Mouse (Mus musculus): ENCODE measurements around the gene Tigar. TPM values are rescaled to one million over a fixed set of nuclear protein-coding genes. Genes with fewer than 3 reads are reported as not detected.

Tigar gene
- 1.5 and 1.7 TPM in 2 replicates for polyA plus RNA-seq (2012; rRNA removed)

GRCm38 (mm10) chr6:127109402-127109930 is at the start of gene Tigar:
Gene Tigar (minus strand): TSS chr6:127109557.
- Histone ChIP-seq H3K4me3 (ENCODE audit: extremely low read depth, insufficient read depth, insufficient read length) (peak within 1 kb of the TSS; percentile 68), H3K27ac (ENCODE audit: insufficient read depth, low read length) (no peak within 1 kb of the TSS), H3K36me3 (ENCODE audit: control insufficient read depth, insufficient read depth, low read length) (no peaks in the 10 kb centered on the region), H3K4me1 (ENCODE audit: control insufficient read depth, insufficient read depth, insufficient read length) (peaks cover 3% of the 10 kb centered on the region; the same call in 1 of the 2 replicates), H3K27me3 (ENCODE audit: control insufficient read depth, insufficient read depth, low read length) (no peaks in the 10 kb centered on the region)
- under 1% methylated on average over 37 of the region's 37 CpGs for WGBS
- TF ChIP-seq POLR2A (IDR thresholded peaks at IDR 0.05; ENCODE audit: low read depth, low read length) = peak; percentile 92; the same call in 1 of the 2 replicates
- TF ChIP-seq CTCF (IDR thresholded peaks at IDR 0.05; ENCODE audit: extremely low read depth, insufficient read depth, insufficient read length, insufficient replicate concordance) = no peak
- DNase-seq (ENCODE audit: low read depth in 1 of 2, low spot score in 2 of 2) = peak; percentile 88 to 95

- no peak overlapping the region for H3K27ac ChIP-seq (ENCODE audit: insufficient read depth, low read length)
- no peak overlapping the region for H3K4me3 ChIP-seq (ENCODE audit: extremely low read depth, insufficient read depth, insufficient read length)
- DNase-seq (ENCODE audit: low read depth in 1 of 2, low spot score in 2 of 2) = no peak
- TF ChIP-seq CTCF (IDR thresholded peaks at IDR 0.05; ENCODE audit: extremely low read depth, insufficient read depth, insufficient read length, insufficient replicate concordance) (no peak), POLR2A (IDR thresholded peaks at IDR 0.05; ENCODE audit: low read depth, low read length) (no peak)
- WGBS = 41% methylated on average over 1 of the region's 1 CpGs
- H3K27me3 ChIP-seq (ENCODE audit: control insufficient read depth, insufficient read depth, low read length) = peaks cover 6% of the 10 kb centered on the region; the same call in 1 of the 2 replicates
- H3K4me1 ChIP-seq (ENCODE audit: control insufficient read depth, insufficient read depth, insufficient read length) = peaks cover 7% of the 10 kb centered on the region; the same call in 1 of the 2 replicates
- no peaks in the 10 kb centered on the region for H3K36me3 ChIP-seq (ENCODE audit: control insufficient read depth, insufficient read depth, low read length)
Measured at GRCm38 (mm10) chr6:127157321-127157720, 48.0 kb upstream of the Tigar start.

GRCm38 (mm10) chr6:127155468-127155867 is 46.1 kb upstream of the Tigar start:
- TF ChIP-seq CTCF (IDR thresholded peaks at IDR 0.05; ENCODE audit: extremely low read depth, insufficient read depth, insufficient read length, insufficient replicate concordance) (no peak), POLR2A (IDR thresholded peaks at IDR 0.05; ENCODE audit: low read depth, low read length) (no peak)
- DNase-seq (ENCODE audit: low read depth in 1 of 2, low spot score in 2 of 2) = peak; percentile 49 to 50
- H3K4me1 ChIP-seq (ENCODE audit: control insufficient read depth, insufficient read depth, insufficient read length) = peaks cover 7% of the 10 kb centered on the region; the same call in 1 of the 2 replicates
- peak overlapping the region; percentile 60 for H3K27ac ChIP-seq (ENCODE audit: insufficient read depth, low read length)
- peaks cover 6% of the 10 kb centered on the region; the same call in 1 of the 2 replicates for H3K27me3 ChIP-seq (ENCODE audit: control insufficient read depth, insufficient read depth, low read length)
- 1% methylated on average over 15 of the region's 15 CpGs for WGBS
- no peaks in the 10 kb centered on the region for H3K36me3 ChIP-seq (ENCODE audit: control insufficient read depth, insufficient read depth, low read length)
- peak overlapping the region; percentile 34 for H3K4me3 ChIP-seq (ENCODE audit: extremely low read depth, insufficient read depth, insufficient read length)

GRCm38 (mm10) chr6:127154708-127155268 is 45.4 kb upstream of the Tigar start:
- H3K27ac ChIP-seq (ENCODE audit: insufficient read depth, low read length) = peak overlapping the region; percentile 78
- no peaks in the 10 kb centered on the region for H3K36me3 ChIP-seq (ENCODE audit: control insufficient read depth, insufficient read depth, low read length)
- TF ChIP-seq POLR2A (IDR thresholded peaks at IDR 0.05; ENCODE audit: low read depth, low read length) (no peak), CTCF (IDR thresholded peaks at IDR 0.05; ENCODE audit: extremely low read depth, insufficient read depth, insufficient read length, insufficient replicate concordance) (no peak)
- H3K27me3 ChIP-seq (ENCODE audit: control insufficient read depth, insufficient read depth, low read length) = peaks cover 6% of the 10 kb centered on the region; the same call in 1 of the 2 replicates
- peaks cover 7% of the 10 kb centered on the region; the same call in 1 of the 2 replicates for H3K4me1 ChIP-seq (ENCODE audit: control insufficient read depth, insufficient read depth, insufficient read length)
- peak in 1 of 2 experiments; percentile 57 for DNase-seq (ENCODE audit: low read depth in 1 of 2, low spot score in 2 of 2)
- WGBS = under 1% methylated on average over 34 of the region's 34 CpGs
- peak overlapping the region; percentile 55 for H3K4me3 ChIP-seq (ENCODE audit: extremely low read depth, insufficient read depth, insufficient read length)

- H3K4me3 ChIP-seq (ENCODE audit: extremely low read depth, insufficient read depth, insufficient read length) = peak overlapping the region; percentile 55
- TF ChIP-seq POLR2A (IDR thresholded peaks at IDR 0.05; ENCODE audit: low read depth, low read length) = no peak
- no peak for TF ChIP-seq CTCF (IDR thresholded peaks at IDR 0.05; ENCODE audit: extremely low read depth, insufficient read depth, insufficient read length, insufficient replicate concordance)
- 1% methylated on average over 30 of the region's 30 CpGs for WGBS
- H3K36me3 ChIP-seq (ENCODE audit: control insufficient read depth, insufficient read depth, low read length) = no peaks in the 10 kb centered on the region
- peaks cover 6% of the 10 kb centered on the region; the same call in 1 of the 2 replicates for H3K27me3 ChIP-seq (ENCODE audit: control insufficient read depth, insufficient read depth, low read length)
- peak overlapping the region; percentile 78 for H3K27ac ChIP-seq (ENCODE audit: insufficient read depth, low read length)
- peaks cover 7% of the 10 kb centered on the region; the same call in 1 of the 2 replicates for H3K4me1 ChIP-seq (ENCODE audit: control insufficient read depth, insufficient read depth, insufficient read length)
- peak in 1 of 2 experiments; percentile 15 for DNase-seq (ENCODE audit: low read depth in 1 of 2, low spot score in 2 of 2)
Measured at GRCm38 (mm10) chr6:127153972-127154707, 44.8 kb upstream of the Tigar start.

GRCm38 (mm10) chr6:127153296-127153800 is 44.0 kb upstream of the Tigar start:
- peak in 1 of 2 experiments; percentile 9 for DNase-seq (ENCODE audit: low read depth in 1 of 2, low spot score in 2 of 2)
- Histone ChIP-seq H3K36me3 (ENCODE audit: control insufficient read depth, insufficient read depth, low read length) (no peaks in the 10 kb centered on the region), H3K4me3 (ENCODE audit: extremely low read depth, insufficient read depth, insufficient read length) (peak overlapping the region; percentile 55), H3K4me1 (ENCODE audit: control insufficient read depth, insufficient read depth, insufficient read length) (peaks cover 7% of the 10 kb centered on the region; the same call in 1 of the 2 replicates), H3K27ac (ENCODE audit: insufficient read depth, low read length) (no peak overlapping the region), H3K27me3 (ENCODE audit: control insufficient read depth, insufficient read depth, low read length) (peaks cover 6% of the 10 kb centered on the region; the same call in 1 of the 2 replicates)
- TF ChIP-seq POLR2A (IDR thresholded peaks at IDR 0.05; ENCODE audit: low read depth, low read length) (no peak), CTCF (IDR thresholded peaks at IDR 0.05; ENCODE audit: extremely low read depth, insufficient read depth, insufficient read length, insufficient replicate concordance) (no peak)
- WGBS = 2% methylated on average over 28 of the region's 28 CpGs

Data from spleen, adult 2 months (tissue).